Mouse (Mus musculus) midbrain, postnatal 0 days (tissue): ENCODE data around the gene Gna15. TPM values are rescaled to one million over a fixed set of nuclear protein-coding genes. Genes with fewer than 3 reads are reported as not detected.

Source experiments
- ATAC-seq: fragments of 200-750 bp; cut with Nextera tagmentation; 2 replicates; pipeline ENCODE4 v1.8.0; 2017; ENCODE audit warnings: moderate number of reproducible peaks, mild to moderate bottlenecking, moderate TSS enrichment, moderate library complexity; ENCODE audit not compliant: low FRiP score
- DNase-seq: peaks from one replicate; pipeline ENCODE4 v3.0.0-alpha.2; 2015; ENCODE audit warnings: low spot score
- H3K27ac ChIP-seq: fragments of 300-500 bp; sonication (generic); 2 replicates; pipeline ENCODE4 v1.5.1; 2014; ENCODE audit warnings: low read depth, mild to moderate bottlenecking, low read length, mixed read lengths
- H3K27me3 ChIP-seq: fragments of 300-500 bp; sonication (generic); 2 replicates; pipeline ENCODE4 v1.6.1; 2014; ENCODE audit warnings: low read length, control low read depth, mixed read lengths; ENCODE audit not compliant: insufficient read depth
- H3K36me3 ChIP-seq: fragments of 300-500 bp; sonication (generic); 2 replicates; pipeline ENCODE4 v1.6.1; 2014; ENCODE audit warnings: low read length, control low read depth, mixed read lengths; ENCODE audit not compliant: insufficient read depth
- H3K4me1 ChIP-seq: fragments of 300-500 bp; sonication (generic); 2 replicates; pipeline ENCODE4 v1.6.1; 2014; ENCODE audit warnings: mild to moderate bottlenecking, control low read depth, antibody characterized with exemption, low read length, mixed read lengths; ENCODE audit not compliant: insufficient read depth
- H3K4me2 ChIP-seq: fragments of 300-500 bp; sonication (generic); 2 replicates; pipeline ENCODE4 v1.6.1; 2014; ENCODE audit warnings: low read depth, mild to moderate bottlenecking, low read length, mixed read lengths; ENCODE audit not compliant: poor library complexity, severe bottlenecking
- H3K4me3 ChIP-seq: fragments of 300-500 bp; sonication (generic); 2 replicates; pipeline ENCODE4 v1.5.1; 2014; ENCODE audit warnings: low read depth, mild to moderate bottlenecking, low read length, moderate library complexity
- H3K9ac ChIP-seq: fragments of 300-500 bp; sonication (generic); replicated peaks from 2 replicates; pipeline ENCODE4 v1.6.1; 2014; ENCODE audit warnings: mild to moderate bottlenecking, low read length, moderate library complexity, mixed read lengths; ENCODE audit not compliant: poor library complexity, severe bottlenecking
- H3K9me3 ChIP-seq: fragments of 300-500 bp; sonication (generic); 2 replicates; pipeline ENCODE4 v1.6.1; 2016; ENCODE audit warnings: low read length, control low read depth
- CTCF ChIP-seq: IDR thresholded peaks from 2 replicates; pipeline ENCODE4 v1.5.1; 2016; ENCODE audit warnings: antibody characterized with exemption, mild to moderate bottlenecking
- WGBS: fragments of 180-500 bp; shearing (Covaris S2); extraction: QIAGEN DNeasy Blood & Tissue Kit; methylation state at CpG from one replicate; pipeline ENCODE4 v1.1.7; 2014; 5-methylcytosine and 5-hydroxymethylcytosine counted together
- polyA plus RNA-seq: library from polyadenylated mRNA; unstranded; fragments of >200 nt; fragmentation: Nextera tagmentation; extraction: Ambion mirVana; gene quantifications from 2 replicates; pipeline ENCODE4 v1.2.1, GENCODE M21; 2015
- total RNA-seq: library from RNA; depleted of rRNA; stranded (reverse); fragments of >200 nt; gene quantifications from 2 replicates; pipeline ENCODE4 v1.2.3, GENCODE M21; 2014

The Gna15 gene
- total and polyA plus RNA-seq, 2 experiments from 2014 or later = 1.2 to 2.1 TPM

DNA sequence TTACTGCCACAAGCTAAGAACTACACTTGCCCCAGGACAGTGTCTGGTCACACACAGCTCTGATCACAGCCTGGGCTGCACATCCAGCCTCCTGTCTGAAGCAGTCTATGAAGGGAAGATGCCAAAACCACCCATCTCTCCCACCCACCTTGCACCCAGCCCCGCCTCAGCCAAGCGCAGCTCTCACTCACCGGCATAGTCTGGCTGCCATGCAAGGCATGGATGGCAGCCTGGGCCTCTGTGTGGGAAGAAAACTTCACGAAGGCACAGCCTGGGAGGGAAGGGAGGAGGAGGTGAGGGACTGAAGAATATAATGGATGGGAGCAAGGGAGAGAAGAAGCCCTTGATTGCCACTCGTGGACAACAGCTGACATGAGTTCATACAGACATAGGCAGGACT is 54.8 kb downstream of the Gna15 start:
- no peak for DNase-seq

DNA sequence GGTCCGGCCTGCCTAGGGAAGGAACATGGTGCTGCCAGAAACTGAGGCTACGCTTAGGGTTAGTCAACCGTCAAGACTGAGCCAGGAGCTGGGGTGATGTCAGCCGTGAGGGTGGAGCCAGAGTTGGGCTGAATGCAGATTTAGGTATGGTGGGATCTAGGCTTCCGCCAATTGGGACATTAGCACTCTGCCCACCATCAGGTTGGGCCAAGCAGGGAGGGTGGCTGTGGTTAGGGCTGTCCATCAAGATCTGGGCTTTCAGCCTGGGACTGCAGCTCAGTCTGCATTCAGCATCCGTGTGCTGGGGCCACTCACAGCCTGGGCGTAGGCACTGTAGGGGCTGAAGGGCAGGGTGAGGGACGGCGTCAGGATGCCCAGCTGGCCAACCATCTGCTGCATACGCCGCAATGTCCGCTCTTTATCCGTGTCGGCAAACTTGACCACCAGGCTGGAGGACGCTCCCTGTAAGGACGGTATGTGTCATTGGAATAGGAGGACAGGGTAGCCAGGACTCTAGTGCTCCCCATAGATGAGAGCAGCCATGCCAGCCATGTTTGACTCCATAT is 56.3 kb downstream of the Gna15 start:
- WGBS = 84% methylated on average over 16 of the region's 16 CpGs
- no peak for TF ChIP-seq CTCF

More for the DNA sequence above, 54.8 kb downstream of the Gna15 start:
- peaks cover 37% of the 10 kb centered on the region for H3K36me3 ChIP-seq
- WGBS = 78% methylated on average over 5 of the region's 5 CpGs
- 0 out of 2 replicates have a peak, but pooled peaks cover 5% of the 10 kb centered on the region for H3K4me1 ChIP-seq
- no peaks in the 10 kb centered on the region for H3K27me3 ChIP-seq
- H3K4me3 ChIP-seq = no peak overlapping the region
- no peak overlapping the region for H3K9ac ChIP-seq
- no peak overlapping the region for H3K4me2 ChIP-seq
- ATAC-seq = no peak
- H3K27ac ChIP-seq = no peak overlapping the region
- TF ChIP-seq CTCF = no peak
- H3K9me3 ChIP-seq = no peaks in the 10 kb centered on the region

DNA sequence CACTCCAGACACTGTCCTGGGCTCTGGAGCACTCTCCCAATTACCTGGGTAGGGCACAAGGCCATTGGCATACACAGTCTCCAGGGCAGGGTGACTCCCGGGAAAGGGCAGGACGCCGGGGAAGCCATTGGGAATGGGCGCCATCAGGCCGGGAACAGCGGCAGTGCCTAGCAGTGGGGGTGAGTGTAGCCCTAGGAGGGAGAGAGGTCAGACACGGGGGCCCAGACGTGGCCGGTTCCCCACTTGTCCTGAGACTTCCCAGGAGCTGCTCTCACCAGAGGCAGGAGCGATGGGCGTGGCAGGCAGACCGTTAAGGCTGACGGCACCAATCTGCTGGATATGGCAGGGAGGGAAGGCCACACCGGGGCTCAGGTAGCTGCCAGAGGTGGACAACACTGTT is 57.1 kb downstream of the Gna15 start:
- ATAC-seq = no peak
- H3K36me3 ChIP-seq = peaks cover 47% of the 10 kb centered on the region

More for the DNA sequence above, 56.3 kb downstream of the Gna15 start:
- no peaks in the 10 kb centered on the region for H3K9me3 ChIP-seq
- H3K9ac ChIP-seq = no peak overlapping the region
- 0 out of 2 replicates have a peak, but pooled peaks cover 2% of the 10 kb centered on the region for H3K27me3 ChIP-seq
- DNase-seq (no peak), ATAC-seq (no peak)
- H3K4me3 ChIP-seq = no peak overlapping the region
- no peak overlapping the region for H3K4me2 ChIP-seq
- no peak overlapping the region for H3K27ac ChIP-seq
- peaks cover 43% of the 10 kb centered on the region for H3K36me3 ChIP-seq
- 0 out of 2 replicates have a peak, but pooled peaks cover 5% of the 10 kb centered on the region for H3K4me1 ChIP-seq

DNA sequence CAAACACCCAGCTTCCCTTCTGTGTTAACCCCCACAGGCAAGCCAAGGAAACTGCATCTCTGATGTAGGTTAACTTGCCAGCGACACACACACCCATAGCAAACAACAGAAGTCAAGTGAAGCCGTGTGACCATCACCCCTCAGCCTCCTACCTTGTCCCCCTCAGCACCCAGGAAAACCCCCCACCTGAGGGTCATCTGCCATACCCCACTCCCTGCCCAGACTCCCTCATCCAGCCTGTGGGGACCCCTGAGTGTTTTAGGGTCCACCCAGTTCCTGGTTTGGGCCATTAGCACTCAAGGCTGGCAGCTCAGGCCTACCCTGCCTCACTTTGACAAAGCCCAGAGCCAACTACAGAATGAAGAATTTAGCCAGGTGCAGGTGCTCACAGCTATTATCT is 58.0 kb downstream of the Gna15 start:
- WGBS = 82% methylated on average over 2 of the region's 2 CpGs
- no peaks in the 10 kb centered on the region for H3K9me3 ChIP-seq
- no peak for TF ChIP-seq CTCF

More for the DNA sequence above, 57.1 kb downstream of the Gna15 start:
- WGBS = 60% methylated on average over 14 of the region's 14 CpGs
- H3K4me2 ChIP-seq = no peak overlapping the region
- no peak overlapping the region for H3K9ac ChIP-seq
- no peak for TF ChIP-seq CTCF
- H3K4me3 ChIP-seq = no peak overlapping the region
- 0 out of 2 replicates have a peak, but pooled peaks cover 2% of the 10 kb centered on the region for H3K27me3 ChIP-seq
- DNase-seq = no peak
- no peaks in the 10 kb centered on the region for H3K9me3 ChIP-seq
- H3K4me1 ChIP-seq = 0 out of 2 replicates have a peak, but pooled peaks cover under 1% of the 10 kb centered on the region
- H3K27ac ChIP-seq = no peak overlapping the region

DNA sequence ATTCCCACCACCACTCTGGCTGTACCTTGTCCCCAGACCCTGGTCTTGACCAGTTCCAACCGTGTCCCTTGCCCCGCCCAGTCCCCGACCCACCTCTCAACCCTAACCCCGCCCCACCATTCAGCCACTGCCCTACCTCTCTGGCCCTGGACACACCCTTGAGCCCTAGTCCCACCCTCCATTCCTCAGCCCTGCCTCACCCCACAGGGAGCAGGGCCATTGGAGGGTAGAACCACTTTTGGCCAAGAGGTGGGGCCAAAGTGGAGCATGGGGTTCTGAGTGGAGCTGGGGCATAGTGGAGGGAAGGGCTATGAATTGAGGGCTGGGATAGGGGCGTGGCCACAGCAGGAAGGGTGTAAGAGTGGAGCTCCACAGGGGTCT is 58.8 kb downstream of the Gna15 start:
- DNase-seq = no peak

More for the DNA sequence above, 58.0 kb downstream of the Gna15 start:
- Histone ChIP-seq H3K4me3 (no peak overlapping the region), H3K4me1 (no peaks in the 10 kb centered on the region), H3K27me3 (0 out of 2 replicates have a peak, but pooled peaks cover 2% of the 10 kb centered on the region), H3K9ac (no peak overlapping the region), H3K36me3 (peaks cover 50% of the 10 kb centered on the region), H3K27ac (no peak overlapping the region), H3K4me2 (no peak overlapping the region; the same call in 1 of the 2 replicates)
- DNase-seq (no peak), ATAC-seq (no peak)

More for the DNA sequence above, 58.8 kb downstream of the Gna15 start:
- 14% methylated on average over 4 of the region's 5 CpGs for WGBS
- Histone ChIP-seq H3K27ac (no peak overlapping the region), H3K4me2 (no peak overlapping the region), H3K4me1 (no peaks in the 10 kb centered on the region), H3K4me3 (no peak overlapping the region), H3K9me3 (no peaks in the 10 kb centered on the region), H3K27me3 (0 out of 2 replicates have a peak, but pooled peaks cover 2% of the 10 kb centered on the region), H3K36me3 (peaks cover 50% of the 10 kb centered on the region), H3K9ac (no peak overlapping the region)
- ATAC-seq = peak; percentile 12; the same call in 1 of the 2 replicates
- TF ChIP-seq CTCF = no peak
